Mouse (Mus musculus) CH12.LX (cell line): Measurements from ENCODE around the gene Tbck. TPM values are rescaled to one million over a fixed set of nuclear protein-coding genes. Genes with fewer than 3 reads are reported as not detected.
A peak's percentile ranks its signal among the peaks of the same experiment; 100 is the strongest.

ENCODE experiments used
- DNase-seq: peaks from one replicate; pipeline ENCODE4 v3.0.0-alpha.2; 2013; ENCODE audit errors: extremely low read depth
- H3K27ac ChIP-seq: 2 replicates; pipeline ENCODE4 v1.5.1; 2012; ENCODE audit warnings: low read depth, mild to moderate bottlenecking, control low read depth, moderate library complexity; ENCODE audit not compliant: insufficient read depth
- H3K27me3 ChIP-seq: replicated peaks from 2 replicates; pipeline ENCODE3; 2012; ENCODE audit warnings: inconsistent platforms
- H3K36me3 ChIP-seq, 2 experiments: replicated peaks in 1 of 2; 2 replicates each; pipeline versions ENCODE3 to v1.6.1; 2012; ENCODE audit warnings: inconsistent platforms in 1 of 2, low read length in 1 of 2, mild to moderate bottlenecking in 1 of 2, mixed read lengths in 1 of 2, moderate library complexity in 1 of 2; ENCODE audit not compliant: control insufficient read depth in 1 of 2, insufficient read depth in 1 of 2
- H3K4me1 ChIP-seq, 2 experiments: 2 replicates each; pipeline ENCODE4 v1.6.1; 2012; ENCODE audit warnings: inconsistent platforms in 1 of 2, moderate library complexity in 1 of 2; ENCODE audit not compliant: insufficient read depth in 2 of 2, control insufficient read depth in 1 of 2
- H3K4me2 ChIP-seq: 2 replicates; pipeline ENCODE4 v1.6.1; 2012; ENCODE audit warnings: low read depth, mild to moderate bottlenecking, control low read depth; ENCODE audit not compliant: poor library complexity, insufficient read depth, severe bottlenecking
- H3K4me3 ChIP-seq, 3 experiments: fragments of 150-350 bp in 1 of 3; sonication (generic) in 1 of 3; replicated peaks in 1 of 3; 2 replicates each; pipeline versions ENCODE3 to v1.5.1; 2011 to 2012; ENCODE audit warnings: low read depth in 2 of 3, low read length in 2 of 3, mild to moderate bottlenecking in 2 of 3, moderate library complexity in 2 of 3, control low read depth in 1 of 3, improper control_type of control experiment in 1 of 3, inconsistent platforms in 1 of 3, mixed read lengths in 1 of 3; ENCODE audit not compliant: poor library complexity in 1 of 3
- H3K79me2 ChIP-seq: replicated peaks from 2 replicates; pipeline ENCODE4 v1.6.1; 2012; ENCODE audit warnings: mild to moderate bottlenecking, moderate library complexity; ENCODE audit not compliant: control insufficient read depth, poor library complexity, insufficient read depth, severe bottlenecking; ENCODE audit errors: extremely low read depth
- H3K9ac ChIP-seq: 2 replicates; pipeline ENCODE4 v1.6.1; 2012; ENCODE audit warnings: low read depth, mild to moderate bottlenecking, control low read depth, moderate library complexity; ENCODE audit not compliant: insufficient read depth
- H3K9me3 ChIP-seq: replicated peaks from 2 replicates; pipeline ENCODE3; 2012; ENCODE audit warnings: low read length, inconsistent platforms, mixed read lengths
- CHD1 ChIP-seq: IDR thresholded peaks from 2 replicates; pipeline ENCODE4 v1.6.1; 2012; ENCODE audit warnings: low read depth, low read length, improper control_type of control experiment, inconsistent platforms
- CHD2 ChIP-seq: IDR thresholded peaks from 2 replicates; pipeline ENCODE4 v1.6.1; 2011; ENCODE audit warnings: low read length, improper control_type of control experiment
- ETS1 ChIP-seq: conservative IDR thresholded peaks from 2 replicates; pipeline ENCODE4 v1.6.1; 2012; ENCODE audit warnings: low read depth, mild to moderate bottlenecking, inconsistent platforms, low read length, improper control_type of control experiment, moderate library complexity
- IRF4 ChIP-seq: IDR thresholded peaks from 2 replicates; pipeline ENCODE4 v1.6.1; 2014; ENCODE audit warnings: low read depth, mild to moderate bottlenecking, inconsistent platforms, low read length, improper control_type of control experiment
- MAFK ChIP-seq: IDR thresholded peaks from 2 replicates; pipeline ENCODE4 v1.6.1; 2011; ENCODE audit warnings: low read length, improper control_type of control experiment; ENCODE audit not compliant: insufficient replicate concordance
- MEF2A ChIP-seq: IDR thresholded peaks from 2 replicates; pipeline ENCODE4 v1.6.1; 2014; ENCODE audit warnings: low read depth, mild to moderate bottlenecking, inconsistent platforms, low read length, improper control_type of control experiment, borderline replicate concordance
- MXI1 ChIP-seq: IDR thresholded peaks from 2 replicates; pipeline ENCODE4 v1.6.1; 2011; ENCODE audit warnings: mild to moderate bottlenecking, low read depth, low read length, improper control_type of control experiment
- PAX5 ChIP-seq: IDR thresholded peaks from 2 replicates; pipeline ENCODE4 v1.6.1; 2012; ENCODE audit warnings: low read length, inconsistent platforms, mixed read lengths
- POLR2AphosphoS2 ChIP-seq: IDR thresholded peaks from 2 replicates; pipeline ENCODE4 v1.6.1; 2011; ENCODE audit warnings: low read depth, low read length, improper control_type of control experiment
- RCOR1 ChIP-seq: conservative IDR thresholded peaks from 2 replicates; pipeline ENCODE4 v1.6.1; 2012; ENCODE audit warnings: low read depth, mild to moderate bottlenecking, inconsistent platforms, low read length, improper control_type of control experiment
- SIN3A ChIP-seq: IDR thresholded peaks from 2 replicates; pipeline ENCODE4 v1.6.1; 2012; ENCODE audit warnings: low read length, improper control_type of control experiment, inconsistent platforms
- TCF12 ChIP-seq: IDR thresholded peaks from 2 replicates; pipeline ENCODE4 v1.6.1; 2014; ENCODE audit warnings: low read depth, mild to moderate bottlenecking, inconsistent platforms, low read length, improper control_type of control experiment
- UBTF ChIP-seq: IDR thresholded peaks from 2 replicates; pipeline ENCODE4 v1.6.1; 2012; ENCODE audit warnings: low read depth, mild to moderate bottlenecking, inconsistent platforms, low read length, improper control_type of control experiment, moderate library complexity
- USF1 ChIP-seq: IDR thresholded peaks from 2 replicates; pipeline ENCODE4 v1.6.1; 2014; ENCODE audit warnings: low read depth, mild to moderate bottlenecking, inconsistent platforms, low read length, improper control_type of control experiment
- ZMIZ1 ChIP-seq: IDR thresholded peaks from 2 replicates; pipeline ENCODE4 v1.6.1; 2012; ENCODE audit warnings: low read depth, mild to moderate bottlenecking, inconsistent platforms, low read length, improper control_type of control experiment
- dilution Hi-C: fragments of 300-500 bp; cut with MboI; formaldehyde crosslinking; loops from 2 replicates; pipeline ENCODE4 v1.14.3; 2020; ENCODE audit warnings: low sequenced_read_pairs; ENCODE audit not compliant: extremely low pct_unique_long_range_greater_than_20kb, extremely low pct_ligation_motif_present
- in situ Hi-C: fragments of 300-500 bp; cut with MboI; formaldehyde crosslinking; loops from 3 replicates; pipeline ENCODE4 v1.14.3; 2019; ENCODE audit warnings: low sequenced_read_pairs, low pct_ligation_motif_present, low pct_unique_long_range_greater_than_20kb, mixed read lengths
- polyA plus RNA-seq: library from polyadenylated mRNA; unstranded; fragments of >175 nt; gene quantifications from 2 replicates; pipeline ENCODE4 v1.2.1, GENCODE M21; 2012; ENCODE audit warnings: low read depth; ENCODE audit not compliant: insufficient read length
- total RNA-seq, 2 experiments: library from RNA; depleted of rRNA; stranded (reverse); fragments of 300-350 nt in 1 of 2; fragments of >200 nt in 1 of 2; gene quantifications; 2 replicates each; pipeline ENCODE4 v1.2.3; 2012 to 2014

The Tbck gene
- total and polyA plus RNA-seq, 3 experiments: 9.2 to 18.7 (median 14.5) TPM

GRCm38 (mm10) chr3:132876933-132877676 is 193.2 kb downstream of the Tbck start:
- no peak overlapping the region for H3K27ac ChIP-seq
- dilution Hi-C loops: no loop called here
- H3K9me3 ChIP-seq: no peaks in the 10 kb centered on the region
- in situ Hi-C loops: no loop called here
- DNase-seq: no peak
- no peak overlapping the region for H3K4me2 ChIP-seq
- peaks cover 7 to 26% of the 10 kb centered on the region in 2 experiments for H3K4me1 ChIP-seq
- no peaks in the 10 kb centered on the region for H3K36me3 ChIP-seq
- H3K79me2 ChIP-seq: no peaks in the 10 kb centered on the region
- H3K9ac ChIP-seq: no peak overlapping the region
- no peaks in the 10 kb centered on the region for H3K27me3 ChIP-seq
- no peak overlapping the region for H3K4me3 ChIP-seq
- no peak for TF ChIP-seq MAFK
- 0 out of 2 replicates have a peak, but pooled peaks have one; percentile 29 for TF ChIP-seq CHD2
- TF ChIP-seq ZMIZ1: no peak
- TF ChIP-seq ETS1: 0 out of 2 replicates have a peak, but pooled peaks have one; percentile 17
- peak; percentile 73 for TF ChIP-seq MEF2A

- in situ Hi-C loops: no loop called here
- Histone ChIP-seq H3K27me3 (no peaks in the 10 kb centered on the region), H3K36me3 (no peaks in the 10 kb centered on the region), H3K9me3 (no peaks in the 10 kb centered on the region), H3K27ac (no peak overlapping the region), H3K4me2 (no peak overlapping the region), H3K79me2 (no peaks in the 10 kb centered on the region), H3K9ac (no peak overlapping the region), H3K4me1 (peaks cover 0 to 5% of the 10 kb centered on the region in 2 experiments; a peak in 2 of 4 replicates), H3K4me3 (no peak overlapping the region)
- dilution Hi-C loops: no loop called here
- TF ChIP-seq TCF12 (no peak), IRF4 (no peak), MXI1 (no peak), PAX5 (no peak), UBTF (no peak), SIN3A (no peak), CHD1 (no peak), RCOR1 (no peak), USF1 (no peak), ZMIZ1 (no peak), CHD2 (no peak), POLR2AphosphoS2 (no peak)
- no peak for DNase-seq
Observed at GRCm38 (mm10) chr3:132880361-132880760, 196.4 kb downstream of the Tbck start.
